Mouse (Mus musculus): ENCODE measurements around the gene Klk1b9.
"Not testable (repeated sequence)": the region's sequence is repeated elsewhere in the genome, so short reads cannot be mapped to it uniquely, and the experiment has no call there.

The Klk1b9 gene

DNA sequence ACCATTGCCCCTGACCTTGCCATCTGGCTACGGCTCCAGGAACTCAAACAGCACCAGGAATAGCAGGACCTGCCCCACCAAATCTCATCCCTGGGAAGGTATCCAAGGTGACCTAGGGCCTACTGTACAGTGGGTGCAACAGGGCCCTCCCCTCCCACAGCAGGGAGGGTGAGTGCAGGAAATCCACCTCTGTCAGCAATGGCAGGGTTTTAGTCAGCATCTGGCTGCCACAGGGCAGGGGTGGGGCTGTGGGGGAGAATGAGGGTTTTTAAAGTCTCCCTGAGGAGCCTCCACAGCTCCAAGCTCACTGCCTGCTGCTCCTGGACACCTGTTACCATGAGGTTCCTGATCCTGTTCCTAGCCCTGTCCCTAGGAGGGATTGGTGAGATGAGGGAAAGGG is at the start of gene Klk1b9:
Klk1b9 (plus strand) TSS at position 301 of the 400 bp plus-strand sequence.
- not testable (repeated sequence) for DNase-seq (ENCODE audit: low read depth in 2 of 2, low spot score in 2 of 2)

- DNase-seq (ENCODE audit: low read depth in 2 of 2, low spot score in 2 of 2): no peak
Observed at GRCm38 (mm10) chr7:43928521-43928920, 47.3 kb upstream of the Klk1b9 start.

DNA sequence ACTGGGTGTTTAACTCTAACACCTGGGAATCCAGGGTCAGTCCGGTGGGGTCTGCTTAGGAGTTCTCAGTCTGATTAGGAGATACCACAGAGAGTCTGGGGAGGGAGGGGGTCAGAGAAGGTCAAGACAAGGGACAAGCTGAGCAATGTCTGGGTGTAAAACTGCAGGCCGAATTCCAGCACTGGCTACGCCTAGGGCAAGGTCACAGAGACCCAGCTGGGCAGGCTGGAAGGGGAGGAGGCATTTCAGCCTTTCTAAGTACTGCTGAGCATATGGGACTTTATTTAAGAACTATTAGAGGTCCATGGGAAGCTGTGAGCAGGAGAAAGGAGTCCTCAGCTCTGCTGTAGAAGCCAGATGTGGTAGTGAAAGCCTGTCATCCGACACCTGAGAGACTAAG is 43.5 kb upstream of the Klk1b9 start:
- DNase-seq (ENCODE audit: low read depth in 2 of 2, low spot score in 2 of 2): no peak

- no peak for DNase-seq (ENCODE audit: low read depth in 2 of 2, low spot score in 2 of 2)
Observed at GRCm38 (mm10) chr7:43933440-43933839, 42.4 kb upstream of the Klk1b9 start, which contains the start of gene Klk15. Gene Klk15, plus strand, starts transcription at chr7:43933740.

DNA sequence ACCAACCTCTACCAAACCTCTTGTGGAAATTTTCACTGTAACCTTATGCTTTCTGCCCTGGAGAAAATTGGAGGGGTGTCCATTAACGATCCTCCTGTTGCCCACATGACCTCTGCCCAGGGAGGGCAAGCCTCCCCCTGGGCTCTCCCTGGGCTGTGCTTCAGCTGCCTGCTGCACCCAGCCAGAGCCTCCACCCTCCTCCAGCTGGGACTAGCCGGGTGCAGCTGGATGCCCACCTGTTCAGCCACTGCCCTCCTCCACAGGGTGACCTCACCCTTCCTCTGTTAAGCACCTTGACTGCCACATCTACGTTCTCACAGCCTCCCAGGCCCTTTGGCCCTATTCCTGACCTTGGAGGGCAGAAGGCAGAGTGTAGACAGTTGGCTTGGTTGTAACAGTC is 41.1 kb upstream of the Klk1b9 start:
- no peak for DNase-seq (ENCODE audit: low read depth in 2 of 2, low spot score in 2 of 2)

- no peak for DNase-seq (ENCODE audit: low read depth in 2 of 2, low spot score in 2 of 2)
Observed at GRCm38 (mm10) chr7:43936551-43936950, 39.3 kb upstream of the Klk1b9 start.

- not testable (repeated sequence) for DNase-seq (ENCODE audit: low read depth in 2 of 2, low spot score in 2 of 2)
Observed at GRCm38 (mm10) chr7:43942293-43942692, 33.6 kb upstream of the Klk1b9 start.

DNA sequence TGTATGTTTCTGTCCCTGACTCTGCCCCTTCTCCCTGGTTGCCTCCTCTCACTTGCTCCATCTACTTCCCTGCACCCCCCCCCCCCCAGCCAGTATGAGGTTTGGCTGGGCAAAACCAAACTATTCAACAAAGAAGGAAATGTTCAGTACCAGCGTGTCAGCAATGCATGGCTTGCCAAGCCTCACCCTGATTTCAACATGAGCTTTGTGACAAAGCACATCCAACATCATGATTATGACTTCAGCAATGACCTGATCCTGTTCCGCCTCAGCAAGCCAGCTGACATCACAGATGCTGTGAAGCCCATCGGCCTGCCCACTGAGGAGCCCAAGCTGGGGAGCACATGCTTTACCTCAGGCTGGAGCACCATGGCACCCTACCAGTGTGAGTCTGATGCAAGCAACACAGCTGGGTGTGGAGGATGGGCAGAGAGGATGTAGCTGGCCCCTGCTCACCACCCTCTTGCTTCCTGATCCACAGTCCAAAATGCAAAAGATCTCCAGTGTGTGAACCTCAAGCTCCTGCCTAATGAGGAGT is 31.1 kb upstream of the Klk1b9 start:
- DNase-seq (ENCODE audit: low read depth in 2 of 2, low spot score in 2 of 2): no peak

GRCm38 (mm10) chr7:43950364-43950763 is 25.5 kb upstream of the Klk1b9 start, which contains the start of gene Klk1b8:
Gene Klk1b8, plus strand, starts transcription at chr7:43950664.
- DNase-seq (ENCODE audit: low read depth in 2 of 2, low spot score in 2 of 2): no peak

DNA sequence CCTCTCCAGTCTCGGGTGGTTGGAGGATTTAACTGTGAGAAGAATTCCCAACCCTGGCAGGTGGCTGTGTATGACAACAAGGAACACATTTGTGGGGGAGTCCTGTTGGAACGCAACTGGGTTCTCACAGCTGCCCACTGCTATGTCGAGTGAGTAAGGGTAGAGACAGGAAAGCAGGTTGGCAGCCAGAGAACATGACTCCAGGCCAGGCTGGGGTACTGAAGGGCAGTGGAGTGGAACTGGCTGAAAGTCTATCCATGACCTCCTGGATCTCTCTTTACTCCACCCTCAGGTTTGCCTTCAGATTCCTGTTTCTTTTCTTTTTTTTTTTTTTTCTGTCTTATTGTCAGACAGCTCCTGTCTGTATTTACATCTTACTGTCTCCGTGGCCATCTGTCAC is 23.2 kb upstream of the Klk1b9 start:
- DNase-seq (ENCODE audit: low read depth in 2 of 2, low spot score in 2 of 2): no peak

DNA sequence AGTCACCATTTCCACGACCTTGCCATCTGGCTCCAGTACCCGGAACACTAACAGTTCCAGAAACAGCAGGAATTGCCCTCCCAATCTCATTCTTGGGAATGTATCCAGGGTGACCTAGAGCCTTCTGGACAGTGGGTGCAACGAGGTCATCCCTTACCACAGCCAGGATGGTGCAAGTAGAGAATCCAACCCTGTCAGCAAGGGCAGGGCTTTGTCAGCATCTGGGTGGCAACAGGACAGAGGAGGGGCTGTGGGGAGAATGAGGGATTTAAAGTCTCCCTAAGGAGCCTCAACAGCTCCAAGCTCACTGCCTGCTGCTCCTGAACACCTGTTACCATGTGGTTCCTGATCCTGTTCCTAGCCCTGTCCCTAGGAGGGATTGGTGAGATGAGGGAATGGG is 9.4 kb upstream of the Klk1b9 start, which contains the start of gene Klk1b1:
Klk1b1 (plus strand) TSS at position 301 of the 400 bp plus-strand sequence.
- DNase-seq (ENCODE audit: low read depth in 2 of 2, low spot score in 2 of 2): no peak

- DNase-seq (ENCODE audit: low read depth in 2 of 2, low spot score in 2 of 2): no peak
Observed at GRCm38 (mm10) chr7:43967058-43967457, 8.8 kb upstream of the Klk1b9 start.

DNA sequence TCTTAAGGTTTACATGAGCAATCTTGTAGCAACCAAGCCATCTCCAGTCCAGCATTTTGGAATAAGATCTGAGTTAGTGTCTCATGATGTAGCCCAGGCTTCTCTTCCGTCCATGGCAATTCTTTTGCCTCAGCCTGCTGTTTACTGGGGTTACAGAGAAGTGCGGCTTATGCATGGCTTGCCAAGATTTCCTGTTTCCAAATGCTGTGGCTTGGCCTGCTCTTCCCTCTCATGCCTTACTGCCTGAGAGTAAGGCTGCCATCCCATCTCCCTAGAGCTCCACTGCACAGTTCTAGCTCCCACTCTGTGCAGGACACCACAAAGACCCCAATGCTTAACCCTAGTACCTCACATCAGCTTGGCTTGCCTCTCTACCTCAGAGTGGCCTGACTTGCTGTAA is 8.2 kb upstream of the Klk1b9 start:
- no peak for DNase-seq (ENCODE audit: low read depth in 2 of 2, low spot score in 2 of 2)

DNA sequence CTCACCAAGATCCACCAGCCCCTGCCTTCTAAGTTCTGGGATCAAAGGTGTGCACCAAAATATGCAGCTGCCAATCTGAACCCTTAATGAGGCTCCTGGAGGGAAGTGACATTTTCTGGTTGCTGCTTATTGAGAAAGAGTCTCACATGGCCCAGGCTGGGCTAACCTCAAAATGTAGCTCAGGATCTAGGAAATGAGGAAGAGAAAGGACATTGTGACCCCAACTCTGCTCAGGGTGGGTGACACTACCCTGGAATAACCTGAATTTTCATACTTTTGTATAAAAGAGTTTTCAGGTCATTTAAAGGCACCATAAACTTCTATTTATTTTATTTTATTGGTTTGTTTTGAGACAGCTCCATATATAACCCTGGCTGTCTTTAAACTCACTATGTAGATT is 9.8 kb downstream of the Klk1b9 start:
- DNase-seq (ENCODE audit: low read depth in 2 of 2, low spot score in 2 of 2): no peak

- DNase-seq (ENCODE audit: low read depth in 2 of 2, low spot score in 2 of 2): not testable (repeated sequence)
Observed at GRCm38 (mm10) chr7:43994821-43995220, 19.0 kb downstream of the Klk1b9 start.

DNA sequence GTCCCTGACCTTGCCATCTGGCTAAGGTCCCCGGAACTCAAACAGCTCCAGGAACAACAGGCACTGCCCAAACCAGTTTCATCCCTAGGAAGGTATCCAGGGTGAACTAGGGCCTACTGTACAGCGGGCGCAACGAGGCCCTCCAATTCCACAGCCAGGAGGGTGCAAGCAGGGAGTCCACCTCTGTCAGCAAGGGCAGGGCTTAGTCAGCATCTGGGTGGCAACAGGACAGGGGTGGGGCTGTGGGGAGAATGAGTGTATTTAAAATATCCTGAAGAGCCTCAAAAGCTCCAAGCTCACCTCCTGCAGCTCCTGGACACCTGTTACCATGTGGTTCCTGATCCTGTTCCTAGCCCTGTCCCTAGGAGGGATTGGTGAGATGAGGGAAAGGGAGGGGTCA is 19.7 kb downstream of the Klk1b9 start, which contains the start of gene Klk1b11:
Klk1b11 (plus strand) TSS at position 301 of the 400 bp plus-strand sequence.
- DNase-seq (ENCODE audit: low read depth in 2 of 2, low spot score in 2 of 2): not testable (repeated sequence)

DNA sequence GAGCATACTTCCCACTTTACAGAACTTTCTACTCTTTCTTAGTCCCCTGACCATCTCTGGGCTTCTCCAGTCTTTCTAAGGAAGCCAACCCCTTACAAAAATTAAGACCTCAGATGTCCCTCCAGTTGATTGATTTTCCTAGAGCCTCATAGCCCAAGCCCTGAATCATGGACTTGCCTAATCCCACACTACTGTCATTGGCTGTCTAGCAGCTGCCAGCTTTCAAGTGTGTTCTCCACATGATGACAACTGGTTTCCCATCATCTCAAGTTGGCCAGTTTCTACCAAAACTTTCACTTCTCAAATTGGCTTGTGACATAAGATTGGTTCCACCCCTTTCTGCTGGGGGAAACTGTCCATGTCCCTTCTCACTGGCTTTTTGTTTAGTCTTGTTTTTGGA is 29.0 kb downstream of the Klk1b9 start:
- no peak for DNase-seq (ENCODE audit: low read depth in 2 of 2, low spot score in 2 of 2)

DNA sequence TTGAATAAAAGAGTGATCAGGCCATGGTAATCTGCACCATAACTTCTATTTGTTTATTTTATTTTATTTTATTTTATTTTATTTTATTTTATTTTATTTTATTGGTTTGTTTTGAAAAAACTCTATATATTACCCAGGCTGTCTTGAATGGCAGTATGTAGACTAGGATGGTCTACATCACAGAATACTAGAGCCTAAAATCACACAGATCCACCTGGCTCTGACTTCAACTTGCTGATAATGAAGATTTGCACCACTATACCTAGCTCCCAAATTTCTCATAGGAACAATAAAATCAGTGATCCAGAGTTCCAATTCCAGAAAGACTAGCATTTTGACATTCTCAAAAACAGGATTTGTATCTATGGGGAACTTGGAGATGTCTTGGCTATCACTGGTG is 36.0 kb downstream of the Klk1b9 start, which contains the start of gene Klk1b26:
Klk1b26 (plus strand) TSS at position 301 of the 400 bp plus-strand sequence.
- DNase-seq (ENCODE audit: low read depth in 2 of 2, low spot score in 2 of 2): not testable (repeated sequence)

GRCm38 (mm10) chr7:44014666-44015065 is 38.8 kb downstream of the Klk1b9 start:
- not testable (repeated sequence) for DNase-seq (ENCODE audit: low read depth in 2 of 2, low spot score in 2 of 2)

DNA sequence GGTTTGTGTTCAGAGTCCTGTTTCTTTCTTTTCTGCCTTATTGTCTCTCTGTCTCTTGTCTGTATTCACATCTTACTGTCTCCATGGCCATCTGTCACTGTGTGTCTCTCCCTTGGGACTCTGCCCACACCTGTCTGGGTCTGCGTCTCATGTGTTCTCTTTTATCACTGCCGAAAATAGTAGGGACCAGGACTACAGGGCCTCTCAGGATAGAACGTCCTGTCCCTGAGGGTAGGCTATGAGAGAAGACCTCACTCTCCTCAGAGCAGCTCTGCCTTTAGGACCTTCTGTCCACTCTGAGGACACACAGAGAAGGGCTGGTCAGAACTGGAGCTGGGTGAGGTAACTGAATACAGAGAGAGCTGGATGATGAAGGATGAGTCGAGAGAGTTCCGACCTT is 39.2 kb downstream of the Klk1b9 start:
- DNase-seq (ENCODE audit: low read depth in 2 of 2, low spot score in 2 of 2): no peak

Data from CD8-positive naive resting alpha-beta T cell, adult 2 months (primary cell).